Mouse (Mus musculus): ENCODE results near the gene Hunk.

DNA sequence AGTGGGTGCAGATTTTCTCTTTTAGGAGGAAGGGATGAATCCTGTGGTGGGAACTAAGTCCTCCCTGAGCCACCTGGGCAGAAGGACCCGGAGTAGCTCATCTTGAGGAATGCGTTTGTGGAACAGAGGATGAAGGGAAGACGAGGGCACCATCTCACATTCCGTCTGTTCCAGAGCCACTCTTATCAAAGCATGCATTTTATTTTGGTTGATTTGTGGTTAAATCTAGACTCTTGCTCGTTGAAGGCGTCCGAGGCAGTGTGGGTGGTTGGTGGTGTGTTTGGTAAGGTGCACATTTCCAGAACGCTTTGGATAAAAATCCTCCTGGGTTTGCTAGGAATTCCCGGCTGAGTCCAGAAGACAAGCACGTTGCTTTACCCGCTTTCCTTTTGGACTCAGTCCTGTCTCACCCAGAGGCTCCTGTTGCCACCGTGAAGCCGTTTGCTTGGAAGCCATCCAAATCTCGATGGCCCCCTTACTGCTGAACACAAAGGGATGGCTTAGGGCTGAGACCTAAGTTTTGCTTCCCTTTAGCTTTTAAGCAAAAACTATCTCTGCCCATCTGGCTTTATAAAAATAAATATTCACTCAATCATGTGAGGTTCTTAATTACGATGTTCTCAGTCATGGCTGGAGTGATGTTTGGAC is 3.4 kb downstream of the Hunk start:
- TF ChIP-seq CTCF (IDR thresholded peaks at IDR 0.05; ENCODE audit: control insufficient read depth, insufficient read depth, insufficient read length), result no peak
- TF ChIP-seq FOSL1 (IDR thresholded peaks at IDR 0.05; ENCODE audit: insufficient read depth, low read length, poor library complexity, severe bottlenecking), result no peak
- no peak for TF ChIP-seq USF1 (IDR thresholded peaks at IDR 0.05; ENCODE audit: low read depth)
- TF ChIP-seq CEBPB (IDR thresholded peaks at IDR 0.05; ENCODE audit: low read depth), result no peak
- TF ChIP-seq MAX (IDR thresholded peaks at IDR 0.05), result no peak
- no peak for TF ChIP-seq MYOG (IDR thresholded peaks at IDR 0.05; ENCODE audit: control insufficient read depth, extremely low read depth, insufficient read length)
